Mouse (Mus musculus) thymus, postnatal 10 days (tissue): Measurements from ENCODE around the gene Usp3.

Experiments used
- DNase-seq, 2 experiments: peaks; one replicate each; pipeline ENCODE4 v3.0.0; 2021; ENCODE audit warnings: low spot score in 2 of 2

The Usp3 gene

DNA sequence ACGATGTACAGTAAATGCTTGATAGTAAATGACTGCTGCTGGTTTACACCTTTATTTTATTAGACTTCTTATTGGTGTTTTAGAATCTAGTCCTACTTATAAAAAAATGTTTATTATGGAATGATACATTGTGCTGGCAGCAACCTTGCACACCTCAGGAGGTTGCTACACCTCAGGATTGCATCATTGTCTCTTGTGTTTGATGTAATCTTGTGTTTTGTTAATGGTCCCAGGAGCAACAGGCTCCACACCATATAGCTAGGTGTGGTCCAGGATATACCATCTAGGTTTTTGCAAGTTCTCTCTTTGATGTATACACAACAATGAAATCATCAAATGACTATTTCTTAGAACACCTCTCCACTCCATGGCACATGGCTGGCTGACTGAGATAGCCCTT is 11.0 kb upstream of the Usp3 start:
- no peak for DNase-seq

DNA sequence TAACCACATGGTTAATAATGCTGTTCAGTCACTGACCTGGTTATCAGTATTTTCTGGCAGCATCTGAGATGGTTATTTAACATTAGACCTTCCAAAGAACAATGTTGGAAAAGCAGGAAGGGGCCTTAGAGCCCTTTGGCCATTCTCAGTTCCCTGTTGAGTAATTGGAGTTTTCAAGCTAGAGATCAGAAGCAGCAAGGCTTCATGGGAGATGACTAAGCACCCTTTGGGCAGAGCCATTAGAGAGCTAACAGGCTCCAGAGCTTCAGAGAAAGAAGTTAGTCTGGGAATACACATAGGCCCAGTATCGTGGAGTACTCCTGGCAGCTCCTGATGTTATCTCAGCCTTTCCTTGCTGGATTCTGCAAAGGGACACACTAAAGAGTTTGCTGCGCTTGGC is 8.1 kb upstream of the Usp3 start:
- no peak for DNase-seq

DNA sequence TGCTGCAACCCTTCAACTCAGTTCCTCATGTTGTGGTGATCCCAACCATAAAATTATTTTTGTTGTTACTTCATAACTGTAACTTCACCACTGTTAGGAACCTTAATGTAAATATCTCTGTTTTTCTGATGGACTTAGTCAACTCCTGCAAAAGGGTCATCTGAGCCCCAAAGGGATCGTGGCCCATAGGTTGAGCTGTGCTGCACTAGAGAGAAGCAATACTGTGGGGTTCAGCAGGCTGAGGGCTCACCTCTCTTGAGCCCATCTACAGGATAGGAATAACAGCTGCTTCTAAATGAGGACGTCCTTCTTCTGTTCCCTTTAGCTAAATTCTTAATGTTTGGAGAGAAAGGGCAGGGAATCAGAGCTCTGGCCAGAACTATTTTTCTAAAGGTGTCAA is 7.6 kb upstream of the Usp3 start:
- DNase-seq: no peak

DNA sequence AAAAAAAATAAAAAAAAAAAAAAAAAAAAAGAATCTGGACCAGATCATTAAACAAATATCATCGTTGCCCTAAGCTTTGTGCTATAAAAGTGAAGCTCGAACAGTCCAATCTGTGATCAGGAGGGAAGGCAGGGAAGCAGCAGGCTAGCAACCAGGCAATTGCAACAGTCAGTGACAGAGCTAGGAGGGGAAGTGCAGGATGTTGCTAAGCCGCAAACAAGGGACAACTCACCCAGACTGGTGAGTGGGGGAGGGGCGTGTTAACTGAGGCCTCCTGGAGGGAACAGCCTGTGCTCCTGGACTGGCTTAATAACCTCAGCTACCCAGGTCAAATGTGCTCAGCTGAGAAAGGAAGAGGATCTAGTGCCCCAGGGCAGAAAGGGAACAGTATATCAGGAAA is 6.6 kb upstream of the Usp3 start:
- peak; percentile 84 to 91 for DNase-seq

DNA sequence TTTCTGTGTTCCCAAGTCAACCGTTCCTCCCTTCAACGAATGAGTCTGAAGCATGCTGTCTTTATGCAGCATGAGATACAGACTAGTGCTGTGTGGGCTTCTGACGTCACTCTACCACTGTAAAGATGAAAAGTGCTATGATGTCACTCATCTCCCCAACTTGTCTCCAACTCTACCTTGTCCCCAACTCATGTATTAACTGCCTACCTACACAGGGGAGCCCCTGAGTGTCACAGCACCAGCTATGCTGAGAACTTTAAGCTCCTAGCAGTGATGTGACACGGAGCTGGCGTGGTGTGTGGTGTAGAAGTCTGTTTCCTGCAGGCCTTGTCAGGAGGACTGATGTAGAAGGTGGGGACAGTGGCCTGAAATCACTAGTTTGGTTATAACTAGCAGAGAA is 5.7 kb upstream of the Usp3 start:
- DNase-seq: no peak

DNA sequence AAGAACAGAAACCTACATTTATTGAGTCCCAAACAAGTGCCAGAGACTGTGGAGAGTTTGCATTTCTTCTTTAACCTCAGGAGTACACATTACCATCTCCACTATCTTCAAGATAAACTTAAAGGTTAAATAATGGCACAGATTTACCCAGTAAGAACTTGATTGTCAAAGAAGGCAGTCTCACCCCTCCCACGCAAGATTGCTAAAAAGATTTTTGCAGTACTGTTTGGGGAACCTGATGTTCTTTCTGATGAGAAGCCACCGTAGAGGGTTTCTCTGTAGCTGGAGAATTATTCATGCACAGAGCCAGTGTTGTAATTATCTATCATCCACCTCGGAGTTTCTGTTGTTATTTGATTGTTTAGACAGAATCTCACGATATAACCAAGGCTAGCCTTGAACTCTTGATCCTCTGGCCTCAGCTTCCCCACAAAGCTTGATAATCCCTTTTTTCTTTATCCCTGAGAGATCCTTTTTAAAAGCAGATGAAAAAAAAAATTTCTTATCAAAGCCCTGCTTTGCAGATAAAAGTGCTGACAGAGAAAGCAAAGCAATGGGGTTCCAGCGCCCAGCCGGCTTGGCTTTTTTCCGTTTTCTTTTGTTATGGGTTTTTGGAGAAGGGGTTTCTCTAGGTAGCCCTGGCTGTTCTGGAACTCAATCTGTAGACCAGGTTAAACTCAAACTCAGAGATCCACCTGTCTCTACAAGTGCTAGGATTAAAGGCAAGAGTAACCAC is 4.7 kb upstream of the Usp3 start:
- no peak for DNase-seq

DNA sequence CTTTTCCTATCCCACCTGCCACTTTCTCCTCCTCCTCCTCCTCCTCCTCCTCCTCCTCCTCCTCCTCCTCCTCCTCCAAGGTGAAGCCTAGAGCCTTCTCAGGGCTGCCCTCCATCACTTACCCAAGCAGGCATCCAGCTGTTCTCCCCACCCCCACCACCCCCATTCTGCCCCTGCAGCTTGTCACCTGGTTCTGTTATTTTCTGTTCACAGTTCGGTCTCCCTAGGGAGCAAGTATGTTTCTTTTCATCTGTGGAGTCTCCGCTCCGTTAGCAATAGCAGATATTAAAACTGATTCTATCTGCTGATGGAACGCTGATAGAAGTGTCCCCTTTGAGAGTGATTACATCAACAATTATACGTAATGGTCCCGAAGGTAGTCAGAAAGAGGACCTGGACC is 4.1 kb upstream of the Usp3 start:
- no peak for DNase-seq

DNA sequence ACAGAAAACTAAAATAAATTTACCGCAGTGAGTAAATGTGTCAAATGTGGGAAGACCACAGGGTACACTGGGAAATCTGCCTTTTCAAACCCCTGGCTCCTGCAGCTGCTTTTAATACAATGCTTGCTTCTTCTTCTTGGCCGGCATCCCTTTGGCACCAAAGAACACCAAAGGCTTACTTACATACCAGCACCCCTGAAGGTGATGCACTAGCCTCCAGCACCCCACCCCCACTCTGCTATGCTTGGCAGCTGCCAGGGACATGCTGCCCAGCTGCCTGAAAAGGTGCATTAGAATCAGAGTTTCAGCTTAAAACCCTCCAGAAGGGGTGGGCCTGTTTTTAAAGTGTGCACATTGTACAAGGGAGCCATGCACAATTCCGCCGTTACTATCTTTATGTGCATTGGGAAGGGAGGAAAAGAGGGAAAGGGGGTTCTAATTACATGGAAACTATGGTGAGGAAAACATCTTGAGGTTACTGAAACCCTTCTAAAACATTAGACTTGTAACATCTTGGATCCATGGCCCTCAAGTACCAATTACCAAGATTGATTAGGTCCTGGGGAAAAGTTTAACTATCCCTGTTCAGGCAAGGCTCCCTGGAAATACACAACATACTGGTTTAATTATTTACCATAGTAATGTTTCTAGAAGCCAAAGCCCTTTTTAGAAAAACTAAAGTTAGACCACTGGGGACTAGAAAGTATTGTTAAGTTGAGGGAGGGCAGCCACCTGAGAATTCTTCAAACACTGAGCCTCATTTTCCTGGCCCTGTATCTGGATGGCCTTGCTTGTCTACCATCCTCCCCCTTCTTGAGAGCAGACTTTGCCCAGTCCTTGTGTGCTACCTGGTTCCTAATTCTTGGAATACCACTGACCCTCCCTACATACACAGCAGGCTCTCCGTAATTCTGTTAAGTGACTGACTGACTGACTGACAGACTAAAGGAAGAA is 3.1 kb upstream of the Usp3 start:
- DNase-seq: peak; percentile 70 to 74

DNA sequence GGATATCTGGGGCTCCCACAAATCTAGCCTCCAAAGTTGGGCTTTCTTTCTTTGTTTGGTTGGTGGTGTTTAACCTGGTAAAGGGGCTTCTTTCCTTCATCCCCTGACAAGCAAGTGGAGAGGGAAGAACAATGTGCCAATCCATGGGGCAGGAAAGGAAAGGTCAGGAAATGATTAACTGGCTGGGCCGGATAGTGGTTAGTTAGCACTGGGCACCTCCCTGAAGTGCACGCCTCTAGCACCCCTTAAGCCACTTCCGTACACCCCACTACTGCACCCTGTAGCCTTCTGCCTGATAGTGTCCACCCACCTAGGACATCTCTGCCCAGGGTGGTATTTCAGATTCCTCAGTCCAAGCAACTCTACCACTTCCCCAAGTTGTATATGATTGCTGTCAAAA is 1.1 kb upstream of the Usp3 start:
- no peak for DNase-seq

DNA sequence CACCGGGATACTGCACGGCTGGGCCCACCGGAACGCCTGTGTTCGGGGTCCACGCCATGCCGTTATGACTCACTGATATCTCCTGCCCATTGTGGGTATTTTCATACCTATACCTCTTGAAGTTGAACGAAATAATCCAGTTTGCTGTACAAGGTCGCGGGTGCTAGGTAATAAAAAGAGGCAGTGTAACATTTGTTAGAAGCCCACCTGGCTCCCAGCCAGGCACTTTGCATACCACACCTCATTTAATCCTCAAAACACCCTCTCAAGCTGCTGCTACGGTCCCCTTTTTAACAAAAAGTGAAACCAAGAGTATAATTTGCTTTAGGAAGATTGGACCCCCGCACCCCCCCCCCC is 649 bp upstream of the Usp3 start:
- no peak for DNase-seq

DNA sequence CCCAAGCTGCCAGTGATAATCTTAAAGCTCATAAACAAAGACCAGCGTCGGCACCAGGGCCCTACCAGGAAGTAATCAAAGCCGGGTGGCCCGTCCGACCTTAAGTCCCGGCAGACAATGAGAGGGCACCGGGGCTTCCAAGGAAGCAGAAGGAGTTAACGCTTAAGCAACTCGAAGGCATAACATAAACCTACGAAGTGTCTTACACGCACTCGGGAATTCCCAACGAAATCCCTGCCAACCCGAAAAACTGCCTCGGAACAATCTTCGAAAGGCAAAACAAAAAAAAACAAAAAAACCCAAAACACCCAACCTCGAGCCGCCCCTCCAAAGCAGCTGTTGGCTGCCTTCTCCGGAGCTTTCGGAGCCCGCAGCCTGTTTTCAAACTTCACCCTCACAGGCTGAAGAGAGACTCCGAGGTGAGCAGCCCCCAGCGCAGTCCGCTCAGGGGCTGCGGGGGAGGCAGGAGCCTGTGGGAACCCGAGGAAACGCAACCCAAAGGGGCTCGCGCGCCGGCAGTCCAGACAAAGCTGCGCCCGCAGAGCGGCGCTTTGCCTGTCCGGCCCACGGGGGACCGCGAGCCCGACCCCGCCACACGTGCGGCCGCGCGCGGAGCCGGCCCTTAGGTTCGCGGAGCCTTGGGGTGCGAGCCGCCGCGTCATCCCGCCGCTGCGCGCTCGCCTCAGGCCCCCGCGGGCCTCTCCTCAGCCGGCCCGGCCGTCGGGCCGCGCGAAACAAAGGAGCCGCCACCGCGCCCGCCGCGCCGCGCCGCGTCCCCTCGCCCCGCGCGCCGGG is 894 bp downstream of the Usp3 start:
- peak; percentile 50 to 55 for DNase-seq

DNA sequence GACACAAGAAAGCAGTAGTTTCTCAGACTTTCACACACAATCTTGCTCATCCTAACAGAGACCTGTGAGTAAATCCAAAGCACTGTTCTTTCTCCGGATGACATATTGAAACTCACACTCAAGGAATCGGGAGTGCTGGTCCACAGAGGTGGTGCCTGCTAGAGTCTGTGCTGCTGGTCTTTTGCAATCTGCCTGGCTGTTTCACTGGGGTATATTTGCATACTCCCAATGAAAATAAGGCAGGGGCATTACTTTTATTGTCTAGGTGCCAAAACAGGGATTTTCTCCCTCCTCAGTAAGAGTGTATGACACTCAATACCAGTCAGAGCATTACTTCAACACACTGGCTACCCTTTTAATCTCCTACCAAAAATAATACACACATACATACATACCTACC is 2.9 kb downstream of the Usp3 start:
- DNase-seq: no peak

DNA sequence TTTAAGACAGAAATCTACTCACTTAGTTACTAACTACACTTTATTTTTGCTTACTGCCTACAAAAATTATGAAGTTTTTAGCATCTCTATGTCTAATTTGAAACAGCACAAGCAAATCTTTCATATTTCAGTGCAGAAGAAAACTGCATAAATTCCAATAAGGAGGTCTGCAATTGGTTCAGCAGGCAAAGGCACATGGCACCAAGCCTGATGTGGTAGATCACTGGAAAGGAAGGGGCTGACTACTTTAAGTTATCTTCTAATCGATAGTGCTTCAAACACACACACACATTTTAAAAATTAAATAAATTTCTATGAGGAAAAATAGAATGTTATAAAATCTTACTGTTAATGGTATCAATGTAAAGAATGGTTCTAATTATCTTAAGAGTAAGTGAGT is 5.9 kb downstream of the Usp3 start:
- no peak for DNase-seq

DNA sequence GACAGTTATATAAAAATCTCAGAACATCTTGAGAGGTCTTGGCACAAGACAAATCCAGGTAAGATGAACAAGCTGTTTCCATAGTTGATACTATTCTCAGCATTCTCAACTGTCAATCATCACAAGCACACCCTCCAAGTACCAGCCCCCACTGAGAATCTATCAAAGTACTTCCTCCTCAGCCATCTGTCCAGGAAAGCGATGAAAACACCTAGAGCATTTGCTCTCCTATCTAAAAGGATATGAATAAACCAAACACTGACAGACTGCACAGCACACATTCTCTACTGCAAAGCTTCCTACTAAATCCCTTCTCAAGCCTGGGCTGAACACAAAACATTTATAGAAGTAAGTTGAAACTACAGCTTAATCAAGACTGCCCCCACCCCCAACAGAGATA is 6.4 kb downstream of the Usp3 start:
- DNase-seq: peak in 1 of 2 experiments; percentile 47

DNA sequence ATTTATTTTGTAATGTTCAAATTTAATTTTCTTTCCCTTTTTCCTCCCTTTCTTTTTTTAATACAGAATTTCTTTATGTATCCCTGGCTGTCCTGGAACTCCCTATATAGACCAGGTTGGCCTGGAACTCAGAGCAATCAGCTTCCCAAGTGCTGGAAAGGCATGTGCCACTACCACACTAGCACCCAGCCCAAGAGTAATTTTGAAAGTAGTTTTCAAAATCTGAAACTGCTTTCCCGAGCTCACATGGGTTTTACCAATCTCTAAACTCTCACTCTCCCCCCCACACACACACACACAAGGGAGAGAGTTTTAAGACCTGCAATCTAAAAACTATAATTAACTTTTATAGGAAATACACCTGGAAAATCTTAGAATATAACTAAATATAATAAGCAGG is 7.8 kb downstream of the Usp3 start:
- DNase-seq: no peak

DNA sequence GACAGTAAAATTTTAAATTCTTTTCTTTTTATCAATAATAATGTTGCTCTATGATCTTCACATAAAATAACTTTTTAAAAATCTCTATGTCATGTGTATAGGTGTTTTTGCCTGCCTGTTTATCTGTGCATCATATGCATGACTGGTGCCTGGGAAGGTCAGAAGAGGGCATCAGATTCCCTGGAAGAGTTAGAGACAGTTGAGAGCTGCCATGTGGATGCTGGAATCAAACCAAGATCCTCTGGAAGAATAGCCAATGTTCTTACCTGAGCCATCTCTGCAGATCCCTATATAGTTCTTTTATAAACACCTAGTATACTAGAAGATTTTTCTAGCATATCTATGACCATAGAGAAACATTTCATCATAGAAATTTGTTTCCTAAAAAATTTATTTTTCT is 8.8 kb downstream of the Usp3 start:
- no peak for DNase-seq

DNA sequence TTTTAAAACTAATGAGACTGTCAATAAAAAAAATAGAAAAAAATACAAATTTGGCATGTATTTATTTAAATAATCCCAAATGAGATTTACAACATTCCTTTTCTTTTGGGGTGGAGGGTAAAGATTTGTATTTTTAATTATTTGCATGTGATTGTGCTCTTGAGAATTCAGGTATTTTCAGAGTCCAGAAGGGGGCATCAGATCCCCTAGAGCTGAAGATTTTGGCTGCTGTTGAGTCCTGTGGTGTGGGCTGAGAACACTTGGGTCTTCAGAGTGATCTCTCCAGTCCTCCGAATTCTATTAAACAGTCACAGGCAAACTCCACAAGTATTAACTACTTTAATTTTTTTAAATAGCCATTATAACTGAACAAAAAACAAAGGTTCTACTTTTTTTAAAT is 9.7 kb downstream of the Usp3 start:
- DNase-seq: no peak

DNA sequence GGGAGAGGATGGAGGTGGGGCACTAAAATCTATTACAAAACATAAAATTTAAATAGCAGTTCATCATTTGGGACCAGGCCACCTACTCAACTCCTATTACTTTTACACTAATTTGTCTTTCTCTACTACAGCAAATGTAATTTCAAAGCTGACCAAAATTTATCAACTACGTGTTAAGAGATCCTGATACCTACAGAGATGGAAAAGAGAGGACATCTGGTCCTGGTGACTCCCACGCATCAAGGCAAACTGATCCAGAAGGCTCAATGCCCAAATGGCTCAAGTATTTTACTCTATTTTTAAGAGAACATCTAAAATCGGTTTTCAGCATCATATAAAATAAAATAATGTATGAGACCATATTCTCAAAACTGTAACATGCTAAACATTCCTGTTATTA is 11.2 kb downstream of the Usp3 start:
- DNase-seq: no peak

DNA sequence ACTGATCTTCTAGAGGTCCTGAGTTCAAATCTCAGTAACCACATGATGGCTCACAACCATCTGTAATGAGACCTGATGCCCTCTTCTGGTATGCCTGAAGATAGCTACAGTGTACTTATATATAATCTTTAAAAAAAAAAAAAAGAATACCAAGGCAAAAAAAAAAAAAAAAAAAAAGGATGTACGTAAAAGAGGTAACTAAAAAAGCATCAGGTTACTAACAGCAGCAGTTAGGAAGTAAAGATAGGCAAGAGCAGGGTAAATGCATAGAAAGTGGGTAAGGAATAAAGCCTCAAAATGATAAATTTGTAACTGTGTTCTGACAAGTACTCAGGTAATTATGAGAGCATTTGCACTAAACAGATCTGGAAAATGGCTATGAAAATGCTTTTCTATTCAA is 12.2 kb downstream of the Usp3 start:
- DNase-seq: no peak

DNA sequence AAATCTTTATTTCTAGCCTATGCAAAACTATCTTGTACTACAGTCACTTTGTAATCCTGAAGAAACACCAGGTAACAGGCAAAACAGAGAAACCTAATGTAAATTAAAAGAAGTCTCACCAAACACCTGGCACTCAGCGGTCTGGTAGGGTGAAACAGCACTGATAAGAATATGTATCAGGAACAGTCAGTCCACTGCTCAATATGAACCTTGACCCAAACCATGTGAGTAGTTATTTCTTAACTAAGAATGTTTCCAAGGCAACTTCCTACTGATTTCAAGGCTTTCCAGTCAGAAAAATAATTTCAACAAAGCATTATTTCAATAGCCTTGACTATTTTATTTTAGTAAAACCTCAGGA is 17.1 kb downstream of the Usp3 start:
- DNase-seq: no peak

DNA sequence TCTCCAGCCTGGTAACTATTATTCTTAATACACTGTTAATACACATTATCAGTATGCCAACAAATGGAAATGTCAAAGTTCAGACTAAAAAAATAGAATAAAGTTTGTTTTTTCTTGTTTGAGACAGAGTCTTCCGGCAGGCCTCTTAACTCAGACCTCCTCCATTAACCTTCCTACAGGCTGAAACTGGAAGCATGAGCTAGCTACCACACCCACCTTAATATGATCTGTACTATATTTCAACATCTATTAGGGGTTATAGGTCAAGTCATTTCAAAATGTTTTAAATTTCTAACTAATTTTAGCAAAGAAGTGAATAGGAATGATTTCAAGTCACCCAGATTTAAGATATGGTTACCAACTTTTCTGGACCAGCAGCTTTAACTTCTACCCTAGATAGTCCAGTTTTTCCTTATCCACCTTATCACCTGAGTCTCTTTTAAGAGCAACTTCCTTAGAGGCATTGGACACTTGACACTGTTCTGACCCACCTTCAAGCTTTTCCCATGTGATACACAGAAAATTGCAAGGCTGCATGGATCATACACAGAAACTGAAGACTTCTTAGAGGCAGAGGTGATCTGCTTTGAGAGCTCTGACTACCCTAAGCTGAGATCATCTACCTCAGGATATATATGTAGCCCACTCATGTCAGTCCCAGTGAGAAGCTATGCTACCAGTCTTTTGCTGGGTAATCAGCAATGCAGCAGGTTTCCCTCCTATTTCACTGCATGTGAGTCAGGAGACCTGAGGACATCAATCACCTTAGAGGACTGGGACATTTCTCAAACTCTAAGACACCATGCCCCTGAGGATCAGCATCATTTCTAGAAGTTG is 17.7 kb downstream of the Usp3 start:
- no peak for DNase-seq
